Mouse (Mus musculus) adrenal gland, adult 8-10 months (tissue): ENCODE measurements at regions not wholly inside any gene's neighbourhood (a gene's known extent, or its start where the extent isn't known, plus 50 kb on each side); places are given as distances from the start of the nearest gene placed in this dataset.
A peak's percentile ranks its signal among the peaks of the same experiment; 100 is the strongest.

Source experiments
- DNase-seq: peaks from one replicate; pipeline ENCODE4 v3.0.0; 2022

DNA sequence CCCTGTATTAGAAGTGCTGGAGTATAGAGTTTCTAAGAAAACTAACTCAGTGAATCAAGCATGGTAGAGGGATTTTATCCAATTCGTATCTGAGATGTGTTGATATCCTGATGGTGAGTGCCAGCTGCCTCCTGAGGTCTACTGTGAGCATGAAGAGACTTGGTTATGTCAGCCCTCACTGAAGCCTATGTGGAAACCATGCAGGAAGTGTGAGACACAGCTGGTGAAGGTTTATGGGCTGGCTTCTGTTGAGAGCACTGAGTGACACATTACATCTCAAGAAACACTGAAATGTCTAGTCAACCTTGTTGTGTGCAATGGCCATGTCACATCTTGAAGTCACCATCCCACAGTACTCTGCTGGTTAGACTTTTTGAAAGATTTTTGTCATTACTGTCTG is 104.6 kb downstream of the Psmg1 start:
- DNase-seq, result no peak

DNA sequence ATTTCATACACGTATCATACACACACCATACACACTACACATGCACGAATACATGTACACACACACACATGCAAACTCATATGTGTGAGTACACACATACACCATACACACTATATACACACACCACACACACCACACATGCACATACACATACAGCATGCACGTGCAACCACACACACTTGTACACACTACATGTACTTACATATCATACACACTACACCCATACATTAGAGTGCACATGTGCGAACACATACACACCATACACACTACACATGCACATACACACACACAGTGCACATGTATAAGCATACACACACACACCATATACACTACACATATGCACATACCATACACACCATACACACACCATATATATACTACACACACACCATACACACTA is 117.5 kb downstream of the Psmg1 start:
- DNase-seq, result no peak

DNA sequence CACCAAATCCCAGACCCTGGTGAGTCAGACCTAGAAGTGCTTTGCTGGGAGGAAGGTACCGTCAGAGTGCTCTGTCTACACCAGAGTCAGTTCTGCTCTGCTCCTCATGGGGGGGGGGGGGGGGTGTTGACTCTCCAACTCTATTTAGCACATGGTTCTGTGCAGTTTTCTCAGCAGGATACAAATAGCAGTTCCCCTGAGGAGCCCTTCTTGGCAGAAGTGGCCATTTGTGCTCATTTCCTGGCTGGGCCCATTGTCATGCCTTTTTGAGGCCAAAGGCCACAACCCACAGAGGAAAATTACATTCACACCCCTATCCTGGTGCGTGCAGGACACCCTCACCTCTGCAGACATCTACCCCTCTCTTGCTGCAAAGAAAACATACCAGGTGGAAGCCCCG is 118.3 kb downstream of the Psmg1 start:
- DNase-seq, result no peak

DNA sequence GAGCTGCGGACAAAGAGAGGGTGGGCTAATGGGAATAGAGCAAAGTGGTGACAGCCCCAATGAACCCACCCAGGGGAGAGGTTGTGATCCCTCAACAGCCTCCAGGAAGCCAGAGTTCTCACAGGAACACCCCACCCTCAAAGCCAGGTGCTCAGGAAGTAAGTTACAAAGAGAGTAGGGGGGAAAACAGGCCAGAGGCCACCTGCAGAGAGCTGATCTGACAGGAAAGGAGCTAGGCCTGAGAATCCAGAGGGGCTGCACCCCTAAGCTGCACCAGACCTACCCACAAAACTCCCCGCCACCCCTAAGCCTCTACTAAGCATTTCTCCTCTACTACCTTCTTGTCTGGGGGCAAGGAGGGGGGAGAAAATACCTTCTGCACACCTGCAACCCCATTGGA is 120.5 kb downstream of the Psmg1 start:
- no peak for DNase-seq

DNA sequence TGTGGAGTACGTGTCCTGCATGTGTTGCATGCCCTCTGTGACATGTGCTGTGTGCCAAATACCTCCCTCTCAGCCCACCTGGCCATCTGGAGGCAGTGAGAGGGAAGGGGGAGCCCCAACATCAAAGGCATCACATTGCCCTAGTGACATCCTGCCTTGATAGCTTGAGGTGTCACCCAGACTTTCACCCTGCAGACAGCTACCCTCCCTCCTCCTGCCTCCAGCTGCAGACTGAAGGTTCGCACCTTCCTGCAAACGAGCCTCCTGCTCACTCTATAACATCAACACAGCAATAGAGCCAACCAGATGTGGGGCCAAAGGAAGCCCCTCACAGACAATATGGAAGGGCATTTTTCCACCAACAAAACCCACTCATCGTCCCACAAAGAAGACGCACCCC is 121.3 kb downstream of the Psmg1 start:
- DNase-seq, result no peak

DNA sequence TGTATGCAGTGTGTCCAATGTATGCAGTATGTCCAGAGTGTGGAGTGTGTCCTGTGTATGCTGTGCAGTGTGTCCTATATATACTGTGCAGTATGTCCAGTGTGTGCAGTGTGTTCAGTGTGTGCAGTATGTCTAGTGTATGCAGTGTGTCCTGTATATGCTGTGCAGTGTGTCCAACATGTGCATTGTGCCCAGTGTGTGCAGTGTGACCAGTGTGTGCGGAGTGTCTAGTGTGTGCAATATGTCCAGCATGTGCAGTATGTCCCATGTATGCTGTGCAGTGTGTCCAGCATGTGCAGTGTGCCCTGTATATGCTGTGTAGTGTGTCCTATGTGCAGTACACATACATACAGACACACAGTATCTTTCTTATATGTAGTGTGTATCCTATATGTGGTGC is 121.9 kb downstream of the Psmg1 start:
- no peak for DNase-seq

DNA sequence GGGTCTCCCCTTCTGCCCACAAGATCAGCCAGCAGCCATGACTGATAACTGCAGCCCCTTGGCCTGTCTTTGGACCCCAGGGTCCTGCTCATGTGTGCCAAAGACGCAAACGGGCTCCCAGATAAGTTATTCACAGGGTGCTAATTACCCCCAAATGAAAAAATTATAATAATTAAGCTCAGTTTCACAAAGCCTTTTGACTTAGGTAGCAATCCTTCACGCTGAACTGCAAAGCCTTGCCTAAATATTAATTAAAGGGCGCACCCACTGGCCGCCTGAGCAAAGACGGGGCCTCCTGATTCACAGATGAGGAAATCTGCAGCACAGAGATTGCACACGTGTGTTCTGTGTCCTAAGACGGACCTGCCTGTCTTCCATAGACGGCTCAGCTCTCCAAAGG is 123.2 kb downstream of the Psmg1 start:
- no peak for DNase-seq

DNA sequence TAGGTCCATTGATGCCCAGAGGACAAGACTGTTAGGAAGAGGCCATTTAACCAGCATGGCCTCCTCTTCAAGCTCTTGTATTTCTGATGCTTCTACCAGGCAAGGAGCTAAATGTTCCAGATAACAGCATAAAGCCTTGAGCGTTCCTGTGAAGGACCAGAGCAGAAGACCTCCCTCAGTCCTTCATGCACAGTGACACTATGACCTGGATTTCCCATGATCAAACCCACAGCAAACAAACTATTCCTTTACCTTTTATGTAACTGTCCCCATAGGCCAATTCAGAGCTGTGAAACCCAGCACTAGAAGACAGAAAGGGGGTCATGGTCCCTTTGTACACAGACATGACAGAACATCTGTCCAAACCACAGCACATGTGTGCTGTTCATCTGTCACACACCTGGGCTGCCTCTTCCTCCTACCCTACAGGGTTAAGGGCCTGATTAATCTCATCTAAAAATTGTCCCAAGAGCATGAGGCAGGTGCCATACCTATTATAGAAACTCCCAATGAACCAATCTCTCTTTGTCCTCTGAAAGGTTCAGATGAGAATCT is 123.8 kb downstream of the Psmg1 start:
- no peak for DNase-seq

DNA sequence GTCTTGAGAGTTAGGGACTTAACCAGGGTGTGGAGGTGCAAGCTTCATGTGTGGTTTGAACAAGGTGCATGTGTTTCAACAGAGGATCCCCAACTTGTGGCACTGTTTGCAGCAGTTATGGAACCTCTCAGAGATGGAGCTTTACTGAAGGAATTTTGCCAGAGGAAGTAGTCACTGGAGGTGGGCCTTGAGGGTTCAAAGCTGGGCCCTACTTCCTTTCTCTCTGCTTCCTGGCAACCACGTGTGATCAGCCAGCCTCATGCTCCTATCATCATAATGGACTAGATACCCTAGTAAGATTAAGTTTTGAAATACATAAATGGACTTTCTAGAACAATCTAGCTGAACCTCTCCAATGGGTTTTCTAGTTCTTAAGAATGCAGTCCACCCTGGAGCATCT is 125.2 kb downstream of the Psmg1 start:
- no peak for DNase-seq

DNA sequence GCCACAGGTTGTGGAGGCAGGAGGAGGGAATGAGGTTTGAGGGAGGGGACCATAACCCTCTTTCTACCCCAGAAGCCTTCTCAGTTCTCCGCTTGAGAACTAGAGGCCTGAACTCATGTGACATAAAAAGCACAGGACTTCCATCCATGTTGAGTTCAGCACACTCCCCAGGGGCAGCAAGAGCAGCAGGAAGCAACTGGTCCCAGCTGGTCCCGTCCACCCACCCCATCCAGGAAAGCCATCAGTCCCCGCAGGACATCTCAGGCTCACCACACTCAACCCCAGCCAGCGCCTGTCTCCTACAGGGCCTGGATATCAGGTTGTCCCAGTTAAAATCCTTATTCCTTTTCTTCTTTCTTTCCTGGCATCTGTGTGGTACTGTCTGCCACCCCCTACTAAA is 126.1 kb downstream of the Psmg1 start:
- DNase-seq, result no peak

DNA sequence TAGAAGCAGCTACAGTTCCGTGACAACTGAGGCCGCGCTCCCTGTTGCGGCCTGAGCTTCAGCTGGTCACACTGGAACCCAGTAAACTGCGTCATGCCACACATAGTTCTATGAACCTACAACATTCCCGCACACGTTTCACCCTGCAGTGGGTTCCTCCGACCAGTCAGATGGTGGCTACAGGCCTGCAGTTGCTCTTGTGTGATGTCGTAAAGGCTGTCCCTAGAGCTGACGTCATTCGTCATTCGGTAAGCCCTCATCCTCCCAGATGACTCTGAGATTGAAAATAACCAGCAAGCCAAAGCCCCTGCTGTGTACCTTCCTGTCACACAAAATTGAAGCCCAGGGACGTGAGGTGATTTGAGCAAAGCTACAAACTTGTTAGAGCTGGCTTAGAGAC is 126.7 kb downstream of the Psmg1 start:
- DNase-seq, result no peak

DNA sequence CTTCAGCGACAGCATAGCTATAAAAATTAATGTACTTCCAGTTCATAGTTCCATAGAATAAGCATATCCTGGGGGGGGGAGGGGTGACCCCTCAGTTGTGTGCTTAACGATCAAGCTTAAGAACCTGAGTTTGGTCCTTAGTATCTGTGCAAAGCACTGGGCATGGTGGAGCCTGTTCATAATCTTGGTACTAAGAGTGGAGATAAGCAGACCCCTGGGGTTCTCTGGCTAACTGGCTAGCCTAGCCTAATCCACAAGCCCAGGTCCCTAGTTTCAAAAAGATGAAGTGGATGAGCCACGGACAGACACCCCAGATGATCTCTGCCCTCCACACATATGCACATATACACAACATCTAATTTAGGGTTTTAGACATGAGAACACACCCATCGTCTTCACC is 127.2 kb downstream of the Psmg1 start:
- no peak for DNase-seq

DNA sequence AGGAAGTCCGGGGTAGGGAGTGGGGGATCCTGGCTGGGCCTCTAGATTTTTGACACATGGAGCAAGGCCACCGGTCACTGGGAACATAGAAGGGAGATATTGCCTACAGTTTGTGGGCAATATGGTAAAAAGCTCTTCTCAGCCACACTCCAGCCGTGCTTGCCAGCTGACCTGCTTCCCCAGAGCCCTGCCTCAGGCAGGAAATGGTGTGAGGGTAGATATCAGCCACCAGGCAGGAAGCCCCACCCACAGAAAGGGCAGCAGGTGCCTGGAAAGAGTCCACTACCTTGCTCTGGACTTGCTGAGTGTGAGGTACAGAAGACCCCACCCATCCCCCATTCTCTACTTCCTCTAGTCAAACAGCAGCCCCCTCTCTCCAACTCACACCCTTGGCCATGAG is 128.1 kb downstream of the Psmg1 start:
- DNase-seq, result no peak

DNA sequence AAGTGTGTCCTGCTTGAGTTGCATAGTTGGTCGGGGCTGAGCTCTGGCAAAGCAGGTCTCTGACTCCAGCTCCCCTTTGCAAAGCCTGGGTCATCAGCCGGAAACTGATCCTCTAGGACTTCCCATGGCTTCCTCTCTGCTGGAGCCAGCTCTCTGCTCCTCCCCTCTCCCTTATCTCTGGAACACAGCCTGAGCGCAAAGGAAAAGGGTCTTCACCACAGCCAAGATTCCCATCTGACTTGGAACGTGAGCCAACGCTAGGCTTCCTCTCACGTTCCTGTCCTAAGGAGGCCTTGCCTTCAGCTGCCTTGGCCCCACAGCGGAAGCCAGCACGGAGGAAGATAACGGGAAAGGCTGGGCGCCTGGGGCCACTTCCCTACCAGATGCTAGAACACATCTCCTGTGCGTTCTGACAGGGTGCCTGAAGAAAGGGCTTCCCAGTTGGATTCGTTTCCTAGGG is 129.5 kb downstream of the Psmg1 start:
- peak; percentile 69 for DNase-seq

DNA sequence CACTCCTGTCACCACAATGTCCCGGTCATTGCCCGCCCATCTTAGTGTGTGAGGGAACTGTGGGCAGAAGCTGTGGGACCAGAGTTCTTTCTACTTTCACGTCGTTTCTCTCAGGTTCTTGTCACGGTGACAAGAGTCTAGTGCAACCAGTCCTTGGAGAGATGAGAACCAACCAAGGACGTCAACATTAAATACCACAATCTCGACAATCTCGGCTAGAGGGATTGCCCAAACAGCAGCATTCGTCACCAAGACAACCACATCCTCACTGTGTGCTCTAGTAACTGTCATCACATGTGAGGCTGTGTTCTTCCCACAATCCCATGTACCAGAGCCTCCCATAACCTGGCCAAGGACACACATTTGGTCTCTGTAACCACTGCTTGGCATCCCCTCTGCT is 129.9 kb downstream of the Psmg1 start:
- DNase-seq, result no peak

DNA sequence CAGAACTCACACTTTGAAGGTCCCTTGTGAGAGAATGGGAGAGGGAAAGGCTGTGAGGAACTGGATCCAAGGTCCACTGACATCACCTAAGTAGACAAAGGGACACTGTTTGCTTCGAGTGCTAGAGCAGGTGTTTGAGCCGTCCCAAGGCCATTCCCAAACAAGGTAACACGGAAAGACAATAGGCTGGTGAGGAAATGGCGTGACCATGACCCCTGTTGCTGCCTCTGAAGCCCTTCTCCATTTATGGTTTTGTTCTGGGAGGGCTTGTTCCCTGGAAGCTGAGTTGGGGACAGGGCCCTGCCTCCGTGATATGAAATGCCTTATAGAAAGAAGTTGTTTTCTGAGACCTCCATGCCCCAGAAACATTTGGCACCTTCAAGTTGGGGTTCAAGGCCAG is 130.6 kb downstream of the Psmg1 start:
- DNase-seq, result no peak

DNA sequence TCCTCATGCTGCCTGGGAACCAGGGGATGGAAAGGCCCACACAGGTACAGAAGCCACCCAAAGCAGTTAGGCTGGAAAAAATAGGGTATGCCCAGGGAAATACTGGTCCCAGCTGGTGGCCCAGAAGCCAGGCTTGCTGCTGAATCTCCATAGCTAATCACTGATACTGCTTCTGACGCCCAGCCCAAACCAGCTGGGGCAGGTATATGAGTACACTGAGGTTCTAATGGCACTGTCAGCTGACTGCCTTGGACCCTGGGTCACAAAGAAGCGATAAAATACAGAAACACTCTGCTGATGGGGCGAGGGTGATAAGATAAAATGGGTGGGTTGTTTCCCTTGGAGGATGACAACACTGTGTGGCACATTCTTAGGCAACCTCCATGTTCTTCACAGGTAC is 133.4 kb downstream of the Psmg1 start:
- no peak for DNase-seq

DNA sequence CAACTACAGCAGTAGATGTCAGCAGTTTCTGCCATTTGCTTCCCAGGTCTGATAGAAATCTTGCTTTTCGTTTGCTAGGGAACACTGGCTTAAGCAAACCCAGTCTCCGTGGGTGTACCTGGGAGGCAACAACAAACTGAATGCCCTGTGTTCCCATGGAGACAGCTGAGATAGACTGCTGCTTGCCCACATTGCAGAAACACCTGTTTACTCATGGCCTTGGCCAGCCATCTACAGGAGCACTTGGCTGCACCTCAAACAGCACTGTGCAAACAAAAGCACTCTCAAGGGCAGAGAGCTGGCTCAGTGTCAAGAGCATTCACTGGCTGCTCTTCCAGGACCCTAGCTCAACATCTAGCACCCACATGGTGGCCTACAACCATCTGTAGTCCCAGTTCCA is 135.5 kb downstream of the Psmg1 start:
- peak; percentile 55 for DNase-seq

DNA sequence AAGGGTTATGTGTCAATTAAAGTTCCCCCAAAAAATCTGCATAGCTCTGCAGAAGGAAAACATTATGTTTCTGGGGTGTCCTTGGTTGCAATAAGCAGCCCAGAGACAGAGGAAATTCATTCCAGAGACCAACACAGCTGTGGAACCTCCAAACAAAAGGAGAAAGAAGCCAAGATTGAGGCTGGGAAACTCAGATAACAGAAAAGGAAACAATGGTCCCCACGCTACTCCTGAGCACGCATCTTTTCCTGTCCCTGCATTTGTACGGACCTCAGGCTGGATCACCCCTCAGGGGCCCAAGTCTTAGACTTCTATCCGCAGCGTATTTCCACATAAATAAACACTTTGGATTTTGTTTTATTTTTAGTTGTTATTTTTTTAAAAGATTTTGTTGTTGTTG is 138.9 kb downstream of the Psmg1 start:
- DNase-seq, result no peak

DNA sequence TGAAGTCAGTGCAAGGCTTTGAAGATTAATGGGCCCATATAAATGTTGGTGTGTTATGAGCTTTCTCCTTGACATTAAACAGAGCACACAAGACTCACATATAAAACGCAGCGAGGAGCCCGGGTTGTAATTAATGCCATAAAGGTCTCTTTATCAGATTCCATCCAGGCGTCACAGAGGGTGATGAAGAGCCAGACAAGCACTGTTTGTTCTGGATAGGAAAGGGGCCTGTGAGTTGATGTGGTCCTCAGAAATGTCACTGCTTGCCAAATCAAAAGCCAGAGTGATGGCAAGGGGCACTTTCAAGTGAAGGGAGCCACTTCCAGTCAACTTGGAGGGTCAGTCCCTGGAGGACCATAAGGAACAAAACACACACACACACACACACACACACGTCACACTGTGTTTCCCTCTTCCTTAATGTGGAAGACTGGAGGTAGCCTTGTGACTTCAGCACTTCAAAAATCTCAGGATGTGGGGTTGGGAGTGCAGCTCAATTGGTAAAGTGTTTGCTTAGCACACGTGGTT is 142.1 kb downstream of the Psmg1 start:
- DNase-seq, result no peak

DNA sequence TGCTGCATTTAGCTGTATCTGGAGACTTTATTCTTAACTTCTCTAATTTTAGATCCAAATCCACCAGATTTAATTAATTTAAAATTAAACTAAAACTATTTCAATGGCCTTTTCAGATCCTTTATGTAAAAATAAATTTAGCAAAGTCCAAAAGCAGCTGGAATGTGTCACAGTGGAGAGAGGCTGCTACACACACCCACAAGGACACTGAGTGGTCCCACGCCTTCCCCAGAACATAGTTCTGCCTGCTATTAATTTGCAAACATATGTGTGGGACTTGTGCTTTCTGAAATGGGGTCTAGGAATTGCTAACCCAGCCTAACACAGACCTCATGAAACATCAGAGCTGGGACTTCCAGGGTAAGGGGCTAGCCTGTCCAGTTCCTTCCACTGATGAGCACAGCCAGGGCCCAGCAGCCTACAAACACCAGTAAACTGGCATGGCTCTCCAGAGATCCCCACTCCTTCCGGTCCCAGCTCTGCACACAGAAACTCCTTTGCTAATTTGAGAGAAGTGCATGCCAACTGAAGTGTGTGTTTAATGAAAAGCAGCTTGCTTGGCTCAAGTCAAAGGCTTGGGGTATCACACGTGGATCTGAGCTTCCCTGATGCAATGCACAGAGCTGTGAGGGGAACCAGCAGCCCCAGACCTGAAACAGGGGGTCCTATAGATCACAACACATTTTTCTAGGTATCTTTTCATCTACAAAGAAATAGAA is 142.8 kb downstream of the Psmg1 start:
- no peak for DNase-seq

DNA sequence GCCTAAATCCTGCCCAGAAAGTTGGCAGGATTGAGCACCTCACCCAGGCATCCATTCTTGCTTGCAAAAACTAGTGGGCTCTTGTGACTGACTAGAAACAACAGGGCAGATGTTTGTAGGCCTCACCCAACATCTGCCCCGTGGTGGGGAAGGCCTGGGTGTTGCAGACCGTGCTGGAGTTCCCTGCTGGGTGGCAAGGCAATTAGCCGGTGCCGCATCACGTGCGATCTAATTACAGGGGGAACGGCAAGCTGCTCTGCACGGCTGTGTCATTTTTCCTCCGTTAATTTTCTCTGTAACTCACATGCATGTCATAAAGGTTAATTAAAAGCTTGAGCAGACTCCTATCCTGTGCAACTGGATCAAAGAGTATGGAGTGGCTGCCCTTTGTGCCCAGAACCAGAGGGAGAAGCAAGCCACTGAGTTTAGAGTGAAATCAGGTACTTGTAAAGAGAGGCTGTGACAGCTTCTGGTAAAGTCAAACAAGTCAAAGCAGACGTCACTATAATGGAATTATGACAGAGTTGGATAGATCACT is 143.5 kb downstream of the Ets2 start:
- DNase-seq, result no peak

DNA sequence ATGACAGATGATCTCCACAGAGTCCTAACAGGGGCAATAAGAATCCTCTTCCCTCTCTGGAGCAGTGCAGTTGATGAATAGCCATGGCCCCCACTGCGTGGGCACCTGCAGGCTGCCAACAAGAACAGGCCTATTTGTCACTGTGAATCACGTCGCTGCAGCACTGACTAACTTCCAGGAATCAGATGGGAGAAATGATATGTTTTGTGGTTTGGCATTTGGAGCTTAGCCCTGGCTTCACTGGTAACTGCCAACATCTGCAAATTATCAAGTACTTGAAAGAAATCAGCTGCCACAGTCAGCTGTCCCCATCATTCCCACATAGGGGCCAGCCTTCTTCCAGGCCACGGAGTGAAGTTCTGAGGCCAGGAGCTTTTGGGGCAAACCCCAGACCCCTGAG is 142.8 kb downstream of the Ets2 start:
- peak; percentile 70 for DNase-seq

DNA sequence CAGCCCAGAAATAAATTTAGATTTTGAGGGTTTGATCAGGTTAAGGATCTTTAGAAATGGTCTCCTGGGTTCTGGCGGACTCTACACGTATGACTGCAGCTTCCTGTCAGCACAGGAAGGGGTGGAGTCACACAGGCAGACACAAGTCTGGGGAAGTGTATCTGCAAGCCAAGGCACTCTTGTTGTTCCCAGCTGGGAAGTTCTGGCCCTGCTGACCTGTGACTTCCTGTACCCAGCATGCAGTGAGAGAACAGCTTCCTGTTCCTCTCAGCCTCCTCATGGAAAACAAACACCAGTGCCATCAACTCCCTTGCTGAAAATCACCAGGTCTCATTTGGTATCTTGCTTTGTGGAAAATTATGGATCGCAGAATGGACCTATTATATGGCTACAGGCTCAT is 140.9 kb downstream of the Ets2 start:
- no peak for DNase-seq
